Mouse (Mus musculus): ENCODE data around the gene Cntn5.

The Cntn5 gene

DNA sequence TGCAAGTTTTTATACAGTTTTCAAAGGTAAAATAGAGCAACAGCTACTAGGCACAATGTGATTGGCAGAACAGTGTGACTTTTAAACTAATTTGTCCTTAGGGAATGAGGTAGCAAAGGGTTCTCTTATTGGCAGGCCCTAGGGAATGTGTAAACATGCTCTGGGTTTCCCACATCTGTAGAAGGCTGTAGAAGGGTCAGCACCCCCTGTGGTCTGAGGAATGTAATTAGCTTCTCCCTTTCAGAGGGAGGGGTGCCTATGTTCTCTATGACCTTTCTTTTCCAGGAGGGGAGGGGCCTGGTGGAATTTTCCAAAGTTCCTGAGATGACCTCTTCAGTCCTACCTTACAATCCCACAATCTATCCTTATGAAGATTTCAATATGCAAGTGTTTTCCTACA lies 673.6 kb downstream of the Cntn5 start:
- no peak for DNase-seq (ENCODE audit: low spot score in 2 of 2)

DNA sequence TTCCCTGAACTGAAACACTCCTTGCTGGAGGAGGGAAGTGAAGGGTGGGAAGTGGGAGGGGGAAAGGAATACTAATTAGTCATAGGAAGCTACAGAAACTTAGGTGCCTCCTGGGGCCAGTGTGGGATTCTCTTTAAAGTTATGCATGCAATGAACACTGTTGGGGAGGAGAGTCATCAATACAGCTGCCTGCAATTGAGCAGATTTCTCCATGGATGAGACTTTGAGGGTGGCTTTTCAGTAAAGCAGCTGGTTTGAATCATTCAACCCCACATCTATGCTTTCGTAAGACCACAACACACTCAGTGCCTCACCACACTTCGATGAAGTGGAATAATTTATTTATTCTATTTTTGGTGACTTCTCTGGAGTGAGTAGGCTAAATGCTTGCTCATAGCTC lies 674.9 kb downstream of the Cntn5 start:
- DNase-seq (ENCODE audit: low spot score in 2 of 2), result no peak

DNA sequence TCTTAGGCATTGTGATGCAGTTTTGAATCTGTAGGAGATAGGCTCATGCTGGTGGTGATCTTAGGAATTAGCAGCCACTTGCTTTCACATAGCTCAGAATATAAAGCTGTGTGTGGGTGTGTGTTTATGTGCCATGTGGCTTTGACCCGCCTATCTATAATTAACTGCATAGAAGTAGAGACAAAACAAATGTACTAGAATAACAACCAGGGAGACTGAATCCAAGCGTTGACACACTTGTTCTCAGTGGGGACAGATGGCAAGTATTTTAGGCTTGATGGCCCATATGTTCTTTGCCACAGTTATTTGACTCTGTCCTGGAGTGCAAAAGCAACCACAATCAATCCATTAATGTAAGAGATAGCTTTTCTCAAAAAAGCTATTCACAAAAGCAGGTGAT lies 678.6 kb downstream of the Cntn5 start:
- no peak for DNase-seq (ENCODE audit: low spot score in 2 of 2)

GRCm38 (mm10) chr9:10186063-10186462 lies 718.5 kb downstream of the Cntn5 start:
- DNase-seq (ENCODE audit: low spot score in 2 of 2), result no peak

DNA sequence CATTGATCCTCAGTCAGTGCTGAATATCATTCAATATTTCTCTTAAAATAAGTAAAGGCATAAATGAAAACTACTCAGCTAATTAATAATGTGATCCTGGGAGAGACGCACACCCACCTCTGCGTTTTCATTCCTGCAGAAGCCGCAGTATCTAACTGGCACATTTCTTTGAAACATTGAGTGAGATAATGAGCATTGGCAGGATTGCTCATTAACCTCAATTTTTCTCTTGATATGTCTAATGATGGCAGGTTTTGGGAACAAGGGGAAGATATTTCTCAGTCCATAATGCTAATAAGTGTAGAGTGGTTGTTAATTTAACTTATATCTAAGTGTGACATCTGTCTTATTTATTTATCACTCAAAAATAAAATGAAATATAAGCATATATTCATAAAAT lies 734.0 kb downstream of the Cntn5 start:
- DNase-seq (ENCODE audit: low spot score in 2 of 2), result no peak

DNA sequence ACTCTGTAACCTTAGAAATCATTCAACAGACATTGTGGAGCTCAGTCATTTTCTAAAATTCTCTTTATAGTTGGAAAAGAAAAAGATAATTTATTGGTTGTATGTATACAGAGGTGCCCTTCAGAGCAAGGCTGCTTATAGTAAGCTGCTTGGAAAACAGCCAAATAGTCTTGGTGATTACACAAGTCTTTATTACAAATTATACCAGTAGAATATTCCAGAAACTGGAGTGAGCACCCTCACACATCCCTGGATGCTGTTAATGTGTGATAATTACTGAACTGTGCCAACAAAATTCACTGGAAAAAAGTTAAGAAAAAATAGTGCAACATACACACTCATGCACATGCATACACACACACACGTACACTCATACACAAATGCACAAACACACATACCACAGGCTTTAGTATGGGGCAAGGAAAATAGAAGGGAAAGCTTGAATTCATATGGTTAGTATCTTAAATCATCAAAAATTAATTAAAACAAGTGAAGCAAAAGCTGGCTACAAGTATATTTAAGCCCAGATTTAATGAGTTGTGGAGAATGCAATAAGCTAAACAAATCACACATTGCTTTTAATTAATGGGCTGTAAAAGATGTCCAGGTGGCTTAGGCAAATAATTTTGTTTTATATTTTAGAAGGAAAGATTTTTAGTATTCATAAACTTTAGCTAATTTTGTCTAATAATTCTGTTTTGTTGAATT lies 783.1 kb downstream of the Cntn5 start:
- no peak for DNase-seq (ENCODE audit: low spot score in 2 of 2)

DNA sequence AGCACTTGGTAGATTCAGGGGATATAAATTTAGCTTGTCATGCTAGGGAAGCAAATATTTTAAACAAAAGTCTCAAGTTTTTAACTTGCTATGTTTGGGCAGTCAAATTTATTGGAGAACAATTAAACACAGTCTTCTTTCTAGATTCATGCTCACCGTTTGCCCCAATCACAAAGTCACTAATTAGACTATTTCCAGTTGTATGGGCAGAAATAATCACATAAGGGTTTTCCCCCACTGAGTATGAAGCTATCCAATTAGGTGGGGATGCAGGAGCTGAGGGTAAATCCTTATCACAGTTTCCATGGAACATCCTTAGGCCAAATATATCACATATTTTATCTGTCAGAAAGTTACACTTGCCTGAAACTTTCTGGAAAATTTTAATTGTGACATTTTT lies 788.0 kb downstream of the Cntn5 start:
- DNase-seq (ENCODE audit: low spot score in 2 of 2), result no peak

DNA sequence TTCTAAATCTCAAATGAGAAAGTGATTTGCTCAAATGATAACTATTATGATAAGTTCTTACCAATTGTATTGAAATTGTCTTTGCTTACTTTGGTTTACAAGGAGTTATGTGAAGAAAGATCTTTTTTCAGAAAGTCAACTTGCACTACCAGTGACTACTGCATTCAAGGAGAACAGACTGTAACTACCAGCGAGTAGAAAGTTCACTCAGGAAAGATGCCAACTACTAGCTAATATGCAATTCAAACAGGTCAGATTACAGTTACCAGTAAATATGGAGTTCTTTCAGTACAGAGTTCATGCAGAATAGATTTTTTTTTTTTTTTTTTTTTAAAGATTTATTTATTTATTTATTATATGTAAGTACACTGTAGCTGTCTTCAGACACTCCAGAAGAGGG lies 795.4 kb downstream of the Cntn5 start:
- no peak for DNase-seq (ENCODE audit: low spot score in 2 of 2)

GRCm38 (mm10) chr9:10107861-10108260 lies 796.7 kb downstream of the Cntn5 start:
- no peak for DNase-seq (ENCODE audit: low spot score in 2 of 2)

DNA sequence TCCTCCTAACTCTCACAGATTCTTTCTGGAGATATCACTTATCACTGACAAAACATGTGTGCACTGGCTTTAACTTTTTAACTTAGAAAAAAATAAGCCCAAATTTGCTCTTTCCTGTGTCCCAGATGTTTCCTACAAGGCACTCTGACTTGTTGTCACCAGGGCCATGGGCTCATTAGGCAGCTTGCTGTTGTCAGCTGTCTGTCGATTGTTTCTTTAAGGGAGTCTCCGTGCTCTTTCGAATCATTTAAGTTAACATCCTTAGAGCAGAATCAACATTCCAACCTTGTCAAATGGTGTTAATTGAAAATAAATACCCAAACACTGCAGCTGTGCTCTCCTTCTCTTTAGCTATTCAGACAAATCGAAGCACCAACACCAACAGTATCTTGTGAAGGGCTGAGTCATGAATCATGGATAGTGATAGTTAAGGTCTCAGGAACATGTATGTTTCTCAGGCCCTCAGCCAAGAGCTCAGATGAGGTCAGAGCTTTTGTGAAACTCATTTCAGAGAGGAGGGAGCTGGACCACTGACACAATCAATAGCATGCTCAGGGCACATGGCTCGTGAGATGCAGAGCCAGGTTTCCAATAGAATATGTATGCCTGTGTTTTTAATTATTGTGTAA lies 802.6 kb downstream of the Cntn5 start:
- no peak for DNase-seq (ENCODE audit: low spot score in 2 of 2)

DNA sequence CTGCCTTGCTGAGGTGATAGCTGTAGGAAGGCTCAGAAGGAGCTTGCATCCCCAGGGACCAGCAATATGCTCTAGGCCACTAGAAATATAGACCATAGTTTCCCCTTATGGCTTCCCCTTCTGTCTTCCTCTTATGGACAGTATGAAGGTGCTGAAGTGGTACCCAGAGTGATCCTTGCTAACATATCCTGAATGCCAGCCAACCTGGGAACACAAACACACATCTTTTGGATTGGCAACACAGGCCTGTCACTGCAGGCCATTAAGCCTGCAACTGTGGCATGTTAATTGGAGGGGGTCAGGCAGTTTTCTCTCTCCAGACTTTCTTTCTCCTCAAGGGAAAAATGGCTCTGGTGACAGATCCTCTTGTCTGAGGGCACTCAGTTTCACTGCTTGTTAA lies 828.3 kb downstream of the Cntn5 start:
- DNase-seq (ENCODE audit: low spot score in 2 of 2), result no peak

- DNase-seq (ENCODE audit: low spot score in 2 of 2), result no peak
Measured at GRCm38 (mm10) chr9:10073401-10073800, 831.2 kb downstream of the Cntn5 start.

DNA sequence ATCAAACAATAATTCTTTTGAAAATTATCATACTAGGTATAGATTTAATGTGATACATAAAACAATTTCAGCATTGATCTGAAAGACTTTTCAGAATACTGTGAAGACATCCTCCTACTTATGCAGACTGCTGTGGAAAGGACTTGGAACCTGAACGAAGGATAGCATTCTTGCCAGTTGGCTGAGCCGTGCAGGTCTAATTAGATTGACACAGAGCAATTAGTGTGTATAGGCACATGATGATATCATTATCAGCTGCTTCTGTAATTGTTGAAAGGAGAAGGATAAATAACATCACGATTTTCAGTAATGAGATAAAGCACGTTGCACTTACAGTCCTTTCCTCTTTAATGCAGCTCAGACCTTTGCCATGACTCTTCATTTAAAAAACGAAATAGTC lies 831.7 kb downstream of the Cntn5 start:
- DNase-seq (ENCODE audit: low spot score in 2 of 2), result no peak

DNA sequence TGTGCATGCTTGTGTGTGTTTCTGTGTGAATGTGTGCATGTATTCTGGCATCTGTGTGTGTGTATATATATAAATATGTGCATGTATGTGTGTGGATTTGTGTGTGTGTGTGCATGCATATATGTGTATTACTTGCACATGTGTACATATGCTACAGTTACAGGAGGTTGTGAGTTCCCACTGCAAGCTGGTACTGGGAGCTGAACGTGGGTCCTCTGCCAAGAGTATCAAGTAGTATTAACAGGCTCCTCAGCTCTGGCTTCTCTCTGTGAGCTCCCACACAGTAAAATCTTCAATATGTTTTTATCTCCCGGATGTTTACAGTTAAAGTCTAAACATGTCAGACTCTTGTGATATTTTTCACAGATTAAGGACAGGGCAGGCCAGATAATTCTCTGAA lies 833.3 kb downstream of the Cntn5 start:
- DNase-seq (ENCODE audit: low spot score in 2 of 2), result no peak

DNA sequence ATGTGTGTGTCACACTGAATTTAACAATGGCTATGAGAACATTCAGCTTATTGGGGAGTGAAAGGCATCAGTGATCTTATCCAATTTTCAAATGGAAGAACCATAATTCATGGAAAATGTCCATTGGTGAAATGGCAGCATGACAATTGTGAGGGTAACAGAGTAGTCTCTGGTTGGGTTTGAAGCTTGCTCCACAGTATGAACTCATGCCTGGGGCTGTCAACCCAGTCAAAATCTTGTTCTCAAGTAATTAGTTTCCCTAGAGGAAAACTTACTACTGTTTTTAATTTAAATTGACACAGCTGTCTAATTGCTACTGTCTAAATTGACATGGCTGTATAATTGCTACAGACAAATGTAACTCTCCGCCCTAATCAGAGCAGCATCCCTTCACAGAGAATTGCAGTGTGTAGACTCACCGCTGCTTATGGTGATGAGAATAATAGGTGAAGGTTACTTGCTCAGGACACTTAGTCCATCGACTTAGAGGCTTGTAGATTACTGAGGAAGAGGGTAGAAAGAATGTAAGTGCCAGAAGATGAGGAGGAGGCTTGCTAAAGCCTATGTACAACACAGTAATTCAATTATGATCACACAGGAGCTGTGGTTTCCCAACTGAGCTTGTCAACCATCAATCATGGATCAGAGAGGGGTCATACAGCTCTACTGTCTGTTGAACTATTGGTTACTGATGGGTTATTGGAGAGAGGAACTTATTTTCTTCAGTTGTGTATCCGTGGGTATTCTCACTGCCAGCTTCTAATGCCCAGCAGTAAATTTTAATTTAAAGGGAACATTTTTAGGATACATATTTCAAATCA lies 859.4 kb downstream of the Cntn5 start:
- DNase-seq (ENCODE audit: low spot score in 2 of 2), result no peak

DNA sequence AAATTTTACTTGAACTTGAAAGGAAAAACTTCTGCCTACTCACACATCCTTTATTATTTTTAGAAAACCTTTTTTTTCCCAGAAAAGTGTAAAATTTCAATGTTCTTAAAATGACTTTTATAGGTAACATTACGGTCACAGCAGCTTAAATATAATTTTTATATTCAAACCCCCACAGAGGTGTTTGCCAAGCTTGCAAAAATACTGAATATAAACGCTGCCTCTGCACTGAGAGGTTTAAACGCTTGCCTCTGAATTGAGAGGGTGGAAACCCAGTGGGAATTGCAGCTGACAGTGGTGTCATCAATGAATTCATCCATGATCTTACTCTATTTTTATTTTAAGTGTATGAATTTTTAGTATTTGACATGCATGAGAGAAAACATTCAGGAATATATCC lies 861.6 kb downstream of the Cntn5 start:
- no peak for DNase-seq (ENCODE audit: low spot score in 2 of 2)

GRCm38 (mm10) chr9:10015129-10015528 lies 889.4 kb downstream of the Cntn5 start:
- no peak for DNase-seq (ENCODE audit: low spot score in 2 of 2)

DNA sequence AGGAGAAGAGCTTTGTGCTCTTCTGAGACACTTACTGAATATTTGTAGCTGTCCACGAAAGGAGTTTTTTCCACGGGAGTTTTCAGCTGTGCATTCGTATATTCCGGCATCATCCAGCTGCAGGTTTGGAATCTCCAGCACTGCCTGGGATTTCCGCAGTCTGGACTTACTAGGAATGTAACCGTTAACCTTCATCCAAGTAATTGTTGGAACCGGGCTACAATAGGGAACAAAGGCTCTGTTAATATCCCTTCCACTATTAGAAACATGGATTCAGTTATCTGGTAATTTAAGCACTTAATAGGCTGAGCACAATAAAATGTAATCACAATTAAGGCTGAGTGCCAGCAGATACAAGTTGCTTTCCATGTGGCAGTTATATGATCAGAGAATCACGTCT lies 920.5 kb downstream of the Cntn5 start:
- no peak for DNase-seq (ENCODE audit: low spot score in 2 of 2)

DNA sequence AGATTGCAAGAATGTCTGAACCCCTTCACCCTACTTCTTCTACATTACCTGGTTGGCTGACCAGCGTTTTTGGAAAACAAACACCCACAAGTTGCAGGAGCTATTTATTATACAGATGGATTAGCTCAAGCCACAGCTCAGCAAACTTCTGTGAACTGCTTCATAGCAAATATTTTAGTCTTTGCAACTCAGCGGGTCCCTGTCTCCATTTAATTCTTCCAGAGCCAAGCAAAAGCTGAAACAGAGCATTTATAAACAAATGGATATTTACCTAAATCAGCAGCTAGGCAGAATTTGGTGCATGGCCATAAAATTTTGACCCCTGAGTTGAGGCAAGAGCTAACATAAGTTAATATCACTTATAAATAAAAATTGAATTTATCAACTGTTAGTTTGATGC lies 921.4 kb downstream of the Cntn5 start:
- no peak for DNase-seq (ENCODE audit: low spot score in 2 of 2)

- DNase-seq (ENCODE audit: low spot score in 2 of 2), result no peak
Measured at GRCm38 (mm10) chr9:9965370-9965769, 939.2 kb downstream of the Cntn5 start.

GRCm38 (mm10) chr9:9960610-9961172 lies 943.9 kb downstream of the Cntn5 start:
- no peak for DNase-seq (ENCODE audit: low spot score in 2 of 2)

DNA sequence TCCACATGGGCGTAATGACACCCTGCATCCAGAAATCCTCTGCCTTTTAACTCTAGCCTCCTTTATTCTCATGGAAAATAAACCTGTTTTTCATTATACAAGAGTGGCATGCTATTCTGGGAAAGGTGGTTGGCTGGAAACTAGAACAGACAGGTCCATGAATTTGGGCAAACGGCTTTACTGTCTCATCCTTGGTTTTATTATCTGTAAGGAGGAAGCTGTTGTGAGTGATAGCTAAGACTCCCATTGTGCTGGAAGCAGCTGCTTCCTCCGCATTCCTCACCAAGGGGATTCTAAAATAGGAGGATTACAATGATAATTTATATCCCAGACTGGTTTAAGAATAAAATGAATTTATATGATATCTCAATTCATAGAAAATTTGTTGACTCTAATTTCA lies 955.2 kb downstream of the Cntn5 start:
- no peak for DNase-seq (ENCODE audit: low spot score in 2 of 2)

DNA sequence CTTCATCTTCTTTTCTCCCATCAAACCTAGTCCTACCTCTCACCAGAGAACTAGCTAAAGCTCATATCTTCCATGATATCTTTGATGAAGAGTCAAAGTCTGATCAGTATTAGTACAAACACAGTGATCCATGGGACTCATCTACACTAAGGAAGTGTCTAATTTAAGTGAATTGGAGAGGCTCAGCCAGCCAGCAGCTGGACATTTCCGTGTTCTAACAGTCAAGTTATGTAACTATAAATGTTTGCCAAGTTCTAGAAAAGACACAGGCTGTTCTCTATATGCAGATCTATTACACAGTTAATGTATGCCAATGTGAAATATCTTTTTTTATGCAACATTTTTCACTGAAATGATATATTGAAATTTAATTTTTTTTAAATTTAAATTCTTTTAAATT lies 959.7 kb downstream of the Cntn5 start:
- DNase-seq (ENCODE audit: low spot score in 2 of 2), result no peak
